Mouse (Mus musculus): ENCODE results near the gene Plau. TPM values are rescaled to one million over a fixed set of nuclear protein-coding genes. Genes with fewer than 3 reads are reported as not detected.

Plau gene
- polyA plus RNA-seq, 1 experiment from 2014 or later, result 1.7 TPM

- H3K4me2 ChIP-seq (ENCODE audit: low read length), result no peak overlapping the region
- H3K9ac ChIP-seq (ENCODE audit: low read length), result no peak overlapping the region
- H3K9me3 ChIP-seq (ENCODE audit: control insufficient read depth, low read length), result no peaks in the 10 kb centered on the region
- H3K27me3 ChIP-seq (ENCODE audit: control insufficient read depth, insufficient read depth, low read length), result no peaks in the 10 kb centered on the region
- no peak for ATAC-seq (ENCODE audit: insufficient number of reproducible peaks, insufficient read depth, low FRiP score, low read depth)
- 89% methylated on average over 3 of the region's 3 CpGs for WGBS
- H3K4me3 ChIP-seq (ENCODE audit: control insufficient read depth in 1 of 2, insufficient read depth in 1 of 2, low read depth in 1 of 2, low read length in 2 of 2), result no peak overlapping the region
- H3K4me1 ChIP-seq (ENCODE audit: control insufficient read depth in 2 of 2, insufficient read depth in 2 of 2, low read length in 2 of 2), result peaks cover 2 to 10% of the 10 kb centered on the region in 2 experiments; a peak in 3 of 4 replicates
- no peak overlapping the region for H3K27ac ChIP-seq (replicated peaks in 1 of 2; ENCODE audit: control insufficient read depth in 1 of 2, insufficient read depth in 1 of 2, low read depth in 2 of 2, low read length in 2 of 2)
- H3K36me3 ChIP-seq (ENCODE audit: control insufficient read depth, insufficient read depth, low read length), result no peaks in the 10 kb centered on the region
Measured at GRCm38 (mm10) chr14:20828524-20828923, 7.9 kb upstream of the Plau start.

- Histone ChIP-seq H3K4me2 (ENCODE audit: low read length) (no peak overlapping the region), H3K9ac (ENCODE audit: low read length) (no peak overlapping the region), H3K27ac (replicated peaks in 1 of 2; ENCODE audit: control insufficient read depth in 1 of 2, insufficient read depth in 1 of 2, low read depth in 2 of 2, low read length in 2 of 2) (peak overlapping the region in 1 of 2 experiments; percentile 45; a peak in 1 of 4 replicates), H3K27me3 (ENCODE audit: control insufficient read depth, insufficient read depth, low read length) (no peaks in the 10 kb centered on the region), H3K36me3 (ENCODE audit: control insufficient read depth, insufficient read depth, low read length) (no peaks in the 10 kb centered on the region), H3K4me1 (ENCODE audit: control insufficient read depth in 2 of 2, insufficient read depth in 2 of 2, low read length in 2 of 2) (peaks cover 2 to 10% of the 10 kb centered on the region in 2 experiments; a peak in 3 of 4 replicates), H3K4me3 (ENCODE audit: control insufficient read depth in 1 of 2, insufficient read depth in 1 of 2, low read depth in 1 of 2, low read length in 2 of 2) (no peak overlapping the region), H3K9me3 (ENCODE audit: control insufficient read depth, low read length) (no peaks in the 10 kb centered on the region)
- no peak for ATAC-seq (ENCODE audit: insufficient number of reproducible peaks, insufficient read depth, low FRiP score, low read depth)
- WGBS, result 75% methylated on average over 12 of the region's 12 CpGs
Measured at GRCm38 (mm10) chr14:20829523-20830366, 6.7 kb upstream of the Plau start.

GRCm38 (mm10) chr14:20831141-20831910 is 5.1 kb upstream of the Plau start:
- peaks cover 2 to 13% of the 10 kb centered on the region in 2 experiments; a peak in 3 of 4 replicates for H3K4me1 ChIP-seq (ENCODE audit: control insufficient read depth in 2 of 2, insufficient read depth in 2 of 2, low read length in 2 of 2)
- 50% methylated on average over 9 of the region's 9 CpGs for WGBS
- no peak overlapping the region for H3K9ac ChIP-seq (ENCODE audit: low read length)
- H3K4me2 ChIP-seq (ENCODE audit: low read length), result no peak overlapping the region
- H3K9me3 ChIP-seq (ENCODE audit: control insufficient read depth, low read length), result no peaks in the 10 kb centered on the region
- no peak overlapping the region for H3K4me3 ChIP-seq (ENCODE audit: control insufficient read depth in 1 of 2, insufficient read depth in 1 of 2, low read depth in 1 of 2, low read length in 2 of 2)
- H3K27ac ChIP-seq (replicated peaks in 1 of 2; ENCODE audit: control insufficient read depth in 1 of 2, insufficient read depth in 1 of 2, low read depth in 2 of 2, low read length in 2 of 2), result no peak overlapping the region
- no peaks in the 10 kb centered on the region for H3K36me3 ChIP-seq (ENCODE audit: control insufficient read depth, insufficient read depth, low read length)
- H3K27me3 ChIP-seq (ENCODE audit: control insufficient read depth, insufficient read depth, low read length), result no peaks in the 10 kb centered on the region
- ATAC-seq (ENCODE audit: insufficient number of reproducible peaks, insufficient read depth, low FRiP score, low read depth), result no peak

GRCm38 (mm10) chr14:20831915-20832314 is 4.5 kb upstream of the Plau start:
- Histone ChIP-seq H3K9ac (ENCODE audit: low read length) (no peak overlapping the region), H3K4me1 (ENCODE audit: control insufficient read depth in 2 of 2, insufficient read depth in 2 of 2, low read length in 2 of 2) (peaks cover 2 to 16% of the 10 kb centered on the region in 2 experiments; a peak in 3 of 4 replicates), H3K4me3 (ENCODE audit: control insufficient read depth in 1 of 2, insufficient read depth in 1 of 2, low read depth in 1 of 2, low read length in 2 of 2) (no peak overlapping the region), H3K27me3 (ENCODE audit: control insufficient read depth, insufficient read depth, low read length) (no peaks in the 10 kb centered on the region), H3K4me2 (ENCODE audit: low read length) (no peak overlapping the region), H3K9me3 (ENCODE audit: control insufficient read depth, low read length) (no peaks in the 10 kb centered on the region), H3K27ac (replicated peaks in 1 of 2; ENCODE audit: control insufficient read depth in 1 of 2, insufficient read depth in 1 of 2, low read depth in 2 of 2, low read length in 2 of 2) (no peak overlapping the region), H3K36me3 (ENCODE audit: control insufficient read depth, insufficient read depth, low read length) (no peaks in the 10 kb centered on the region)
- 42% methylated on average over 1 of the region's 1 CpGs for WGBS
- ATAC-seq (ENCODE audit: insufficient number of reproducible peaks, insufficient read depth, low FRiP score, low read depth), result no peak

- Histone ChIP-seq H3K36me3 (ENCODE audit: control insufficient read depth, insufficient read depth, low read length) (no peaks in the 10 kb centered on the region), H3K27me3 (ENCODE audit: control insufficient read depth, insufficient read depth, low read length) (no peaks in the 10 kb centered on the region), H3K9me3 (ENCODE audit: control insufficient read depth, low read length) (no peaks in the 10 kb centered on the region), H3K4me2 (ENCODE audit: low read length) (no peak overlapping the region), H3K27ac (replicated peaks in 1 of 2; ENCODE audit: control insufficient read depth in 1 of 2, insufficient read depth in 1 of 2, low read depth in 2 of 2, low read length in 2 of 2) (no peak overlapping the region), H3K4me3 (ENCODE audit: control insufficient read depth in 1 of 2, insufficient read depth in 1 of 2, low read depth in 1 of 2, low read length in 2 of 2) (no peak overlapping the region), H3K4me1 (ENCODE audit: control insufficient read depth in 2 of 2, insufficient read depth in 2 of 2, low read length in 2 of 2) (peaks cover 2 to 19% of the 10 kb centered on the region in 2 experiments; a peak in 3 of 4 replicates), H3K9ac (ENCODE audit: low read length) (no peak overlapping the region)
- 89% methylated on average over 4 of the region's 4 CpGs for WGBS
- no peak for ATAC-seq (ENCODE audit: insufficient number of reproducible peaks, insufficient read depth, low FRiP score, low read depth)
Measured at GRCm38 (mm10) chr14:20833525-20833924, 2.9 kb upstream of the Plau start.

GRCm38 (mm10) chr14:20834136-20834535 is 2.3 kb upstream of the Plau start:
- no peaks in the 10 kb centered on the region for H3K27me3 ChIP-seq (ENCODE audit: control insufficient read depth, insufficient read depth, low read length)
- H3K4me2 ChIP-seq (ENCODE audit: low read length), result no peak overlapping the region
- no peaks in the 10 kb centered on the region for H3K36me3 ChIP-seq (ENCODE audit: control insufficient read depth, insufficient read depth, low read length)
- H3K9me3 ChIP-seq (ENCODE audit: control insufficient read depth, low read length), result no peaks in the 10 kb centered on the region
- H3K9ac ChIP-seq (ENCODE audit: low read length), result no peak overlapping the region
- 43% methylated on average over 7 of the region's 7 CpGs for WGBS
- H3K4me1 ChIP-seq (ENCODE audit: control insufficient read depth in 2 of 2, insufficient read depth in 2 of 2, low read length in 2 of 2), result peaks cover 2 to 19% of the 10 kb centered on the region in 2 experiments; a peak in 3 of 4 replicates
- H3K4me3 ChIP-seq (ENCODE audit: control insufficient read depth in 1 of 2, insufficient read depth in 1 of 2, low read depth in 1 of 2, low read length in 2 of 2), result no peak overlapping the region
- no peak for ATAC-seq (ENCODE audit: insufficient number of reproducible peaks, insufficient read depth, low FRiP score, low read depth)
- no peak overlapping the region for H3K27ac ChIP-seq (replicated peaks in 1 of 2; ENCODE audit: control insufficient read depth in 1 of 2, insufficient read depth in 1 of 2, low read depth in 2 of 2, low read length in 2 of 2)

GRCm38 (mm10) chr14:20836905-20837376 is 481 bp downstream of the Plau start:
- Histone ChIP-seq H3K4me1 (ENCODE audit: control insufficient read depth in 2 of 2, insufficient read depth in 2 of 2, low read length in 2 of 2) (peaks cover 0 to 9% of the 10 kb centered on the region in 2 experiments; a peak in 1 of 4 replicates), H3K4me3 (ENCODE audit: control insufficient read depth in 1 of 2, insufficient read depth in 1 of 2, low read depth in 1 of 2, low read length in 2 of 2) (peak overlapping the region; percentile 53 to 59), H3K27ac (replicated peaks in 1 of 2; ENCODE audit: control insufficient read depth in 1 of 2, insufficient read depth in 1 of 2, low read depth in 2 of 2, low read length in 2 of 2) (0 out of 4 replicates have a peak overlapping the region, but pooled peaks of 1 of the 2 experiments have one; percentile 20), H3K27me3 (ENCODE audit: control insufficient read depth, insufficient read depth, low read length) (no peaks in the 10 kb centered on the region), H3K9ac (ENCODE audit: low read length) (peak overlapping the region; percentile 77), H3K4me2 (ENCODE audit: low read length) (peak overlapping the region; percentile 94), H3K9me3 (ENCODE audit: control insufficient read depth, low read length) (no peaks in the 10 kb centered on the region), H3K36me3 (ENCODE audit: control insufficient read depth, insufficient read depth, low read length) (no peaks in the 10 kb centered on the region; the same call in 1 of the 2 replicates)
- WGBS, result 4% methylated on average over 10 of the region's 10 CpGs
- no peak for ATAC-seq (ENCODE audit: insufficient number of reproducible peaks, insufficient read depth, low FRiP score, low read depth)

Measured in heart, embryonic 14.5 days (tissue).